Mouse (Mus musculus) gastrocnemius, adult 18-20 months (tissue): ENCODE measurements at regions not wholly inside any gene's neighbourhood (a gene's known extent, or its start where the extent isn't known, plus 50 kb on each side); places are given as distances from the start of the nearest gene placed in this dataset.
A peak's percentile ranks its signal among the peaks of the same experiment; 100 is the strongest.

Source experiments
- DNase-seq: peaks from one replicate; pipeline ENCODE4 v3.0.0; 2021; ENCODE audit warnings: low spot score

- DNase-seq, result no peak
These were observed 56.6 kb upstream of the Cpsf6 start for GRCm38 (mm10) chr10:117436308-117436874.

- DNase-seq, result no peak
These were observed 55.9 kb upstream of the Cpsf6 start for GRCm38 (mm10) chr10:117435734-117436121.

GRCm38 (mm10) chr10:117434871-117435733 is 55.3 kb upstream of the Cpsf6 start:
- peak; percentile 83 for DNase-seq

- no peak for DNase-seq
These were observed 54.6 kb upstream of the Cpsf6 start for GRCm38 (mm10) chr10:117434293-117434842.

- no peak for DNase-seq
These were observed 53.9 kb upstream of the Cpsf6 start for GRCm38 (mm10) chr10:117433547-117434292.

- no peak for DNase-seq
These were observed 53.2 kb upstream of the Cpsf6 start for GRCm38 (mm10) chr10:117432871-117433546.

- DNase-seq, result peak; percentile 51
These were observed 52.6 kb upstream of the Cpsf6 start for GRCm38 (mm10) chr10:117432415-117432814.

- no peak for DNase-seq
These were observed 52.0 kb upstream of the Cpsf6 start for GRCm38 (mm10) chr10:117431850-117432249.

- no peak for DNase-seq
These were observed 51.3 kb upstream of the Cpsf6 start for GRCm38 (mm10) chr10:117431086-117431619.

GRCm38 (mm10) chr10:117430224-117430884 is 50.5 kb upstream of the Cpsf6 start:
- no peak for DNase-seq

GRCm38 (mm10) chr10:117429459-117430183 is 49.8 kb upstream of the Cpsf6 start:
- DNase-seq, result no peak
